Mouse (Mus musculus): ENCODE data around the gene Ica1l.

- TF ChIP-seq POLR2A (IDR thresholded peaks at IDR 0.05; ENCODE audit: borderline replicate concordance, low read depth, low read length) (no peak), CTCF (IDR thresholded peaks at IDR 0.05; ENCODE audit: low read depth, low read length) (no peak)
Measured at GRCm38 (mm10) chr1:59959941-59960340, 83.0 kb downstream of the Ica1l start.

Data from bone marrow macrophage, adult 2 months (primary cell).